11 mouse cellular contexts compared by ENCODE assay signal in genomic region chr8:124571732-124572429, GRCm38 (mm10). TPM values are rescaled to one million over a fixed set of nuclear protein-coding genes. Genes with fewer than 3 reads are reported as not detected.
DNase-seq lines count a peak whose midpoint lies in the region; ATAC-seq and TF ChIP-seq lines count a peak whose summit lies in the region.
"Had no signal": no experiment of that assay in that cellular context is flagged by ENCODE, and none has a peak within 500 bp of the region (broad histone marks: within the 10 kb centered on the region; RNA-seq: fewer than 3 reads in every experiment).

No protein-coding gene starts in this region.

- H3K4me3 ChIP-seq in cerebellum, adult 2 months (replicated peaks; ENCODE audit: insufficient read depth, low read depth, low read length): no peak overlapping the region
- H3K4me3 ChIP-seq in midbrain, postnatal 0 days (ENCODE audit: low read depth, low read length): no peak overlapping the region
- H3K4me3 ChIP-seq in midbrain, embryonic 16.5 days (ENCODE audit: low read depth, low read length): no peak overlapping the region
- no peak overlapping the region for H3K4me3 ChIP-seq in stomach, postnatal 0 days (ENCODE audit: low read depth, low read length)
- H3K4me3 ChIP-seq: neural tube, embryonic 12.5 days had no signal

- H3K27me3 ChIP-seq in cerebellum, adult 2 months (ENCODE audit: control insufficient read depth, insufficient read depth, low read length): no peaks in the 10 kb centered on the region
- 0 out of 2 replicates have a peak, but pooled peaks cover 3% of the 10 kb centered on the region for H3K27me3 ChIP-seq in midbrain, postnatal 0 days (ENCODE audit: insufficient read depth, low read length)
- peaks cover 3% of the 10 kb centered on the region; the same call in 1 of the 2 replicates for H3K27me3 ChIP-seq in midbrain, embryonic 16.5 days (ENCODE audit: control insufficient read depth, insufficient read depth, low read depth, low read length)
- no peaks in the 10 kb centered on the region for H3K27me3 ChIP-seq in stomach, postnatal 0 days (ENCODE audit: control insufficient read depth, insufficient read depth, low read length)
- H3K27me3 ChIP-seq: neural tube, embryonic 12.5 days had no signal

- H3K9ac ChIP-seq in midbrain, postnatal 0 days (replicated peaks; ENCODE audit: low read length, poor library complexity, severe bottlenecking): no peak overlapping the region
- H3K9ac ChIP-seq in midbrain, embryonic 16.5 days (ENCODE audit: low read depth, low read length): no peak overlapping the region
- H3K9ac ChIP-seq in stomach, postnatal 0 days (ENCODE audit: low read length): no peak overlapping the region
- H3K9ac ChIP-seq: neural tube, embryonic 12.5 days had no signal

- no peak for TF ChIP-seq POLR2A in cerebellum, adult 2 months (IDR thresholded peaks at IDR 0.05; ENCODE audit: borderline replicate concordance, insufficient read depth, low read length)

- ATAC-seq in midbrain, postnatal 0 days (ENCODE audit: low FRiP score): no peak
- no peak for ATAC-seq in midbrain, embryonic 16.5 days
- peak; percentile 41; the same call in 1 of the 2 replicates for ATAC-seq in stomach, postnatal 0 days (ENCODE audit: low FRiP score, low TSS enrichment)
- no peak for ATAC-seq in inflammation-experienced regulatory T-cells, adult 6 months
- ATAC-seq: activated CD4-positive, CD25-positive, alpha-beta regulatory T cell, adult 4 months had no signal

- peak overlapping the region; percentile 56 for H3K27ac ChIP-seq in cerebellum, adult 2 months (ENCODE audit: insufficient read depth, low read length)
- no peak overlapping the region for H3K27ac ChIP-seq in midbrain, postnatal 0 days (ENCODE audit: low read depth, low read length)
- H3K27ac ChIP-seq in midbrain, embryonic 16.5 days (ENCODE audit: low read length): no peak overlapping the region
- H3K27ac ChIP-seq in stomach, postnatal 0 days (replicated peaks): peak overlapping the region; percentile 85
- H3K27ac ChIP-seq: neural tube, embryonic 12.5 days had no signal

- no peaks in the 10 kb centered on the region for H3K36me3 ChIP-seq in midbrain, postnatal 0 days (ENCODE audit: insufficient read depth, low read length)
- no peaks in the 10 kb centered on the region for H3K36me3 ChIP-seq in midbrain, embryonic 16.5 days (ENCODE audit: control insufficient read depth, insufficient read depth, low read length)
- no peaks in the 10 kb centered on the region for H3K36me3 ChIP-seq in stomach, postnatal 0 days (ENCODE audit: control insufficient read depth, insufficient read depth, low read length)
- H3K36me3 ChIP-seq: neural tube, embryonic 12.5 days had no signal

- H3K4me1 ChIP-seq in cerebellum, adult 2 months (ENCODE audit: control insufficient read depth, insufficient read depth, low read length): peaks cover 41% of the 10 kb centered on the region
- no peaks in the 10 kb centered on the region for H3K4me1 ChIP-seq in midbrain, postnatal 0 days (ENCODE audit: insufficient read depth, low read length)
- no peaks in the 10 kb centered on the region; the same call in 1 of the 2 replicates for H3K4me1 ChIP-seq in midbrain, embryonic 16.5 days (ENCODE audit: control insufficient read depth, insufficient read depth, low read length)
- H3K4me1 ChIP-seq in stomach, postnatal 0 days (replicated peaks; ENCODE audit: control insufficient read depth, insufficient read depth): no peaks in the 10 kb centered on the region
- H3K4me1 ChIP-seq: neural tube, embryonic 12.5 days had no signal

- peak in 1 of 2 experiments; percentile 50 for DNase-seq in cerebellum, adult 2 months
- DNase-seq in cerebellum, postnatal 4 days (ENCODE audit: low spot score in 2 of 2): no peak
- peak; percentile 44 for DNase-seq in midbrain, postnatal 0 days (ENCODE audit: low spot score)
- peak; percentile 53 for DNase-seq in kidney, postnatal 14 days
- DNase-seq in stomach, postnatal 0 days (ENCODE audit: low spot score): peak; percentile 69
- DNase-seq in urinary bladder, adult 2 months (ENCODE audit: low spot score): no peak
- DNase-seq: gastrocnemius, postnatal 25 days had no signal

- 29% methylated on average over 8 of the region's 8 CpGs for WGBS in cerebellum, adult 2 months
- WGBS in midbrain, postnatal 0 days: 60% methylated on average over 8 of the region's 8 CpGs
- 70% methylated on average over 8 of the region's 8 CpGs for WGBS in midbrain, embryonic 16.5 days
- WGBS in stomach, postnatal 0 days: 47% methylated on average over 8 of the region's 8 CpGs

- no peak for TF ChIP-seq CTCF in cerebellum, adult 2 months (IDR thresholded peaks at IDR 0.05; ENCODE audit: borderline replicate concordance, insufficient read depth, low read depth, low read length)
- TF ChIP-seq CTCF in midbrain, postnatal 0 days (IDR thresholded peaks at IDR 0.05): no peak
- TF ChIP-seq CTCF in stomach, postnatal 0 days (IDR thresholded peaks at IDR 0.05; ENCODE audit: low read depth): no peak; the same call in 1 of the 2 replicates

- H3K9me3 ChIP-seq in midbrain, postnatal 0 days (ENCODE audit: low read length): no peaks in the 10 kb centered on the region
- H3K9me3 ChIP-seq in midbrain, embryonic 16.5 days (replicated peaks; ENCODE audit: control insufficient read depth, low read length, poor library complexity, severe bottlenecking): no peaks in the 10 kb centered on the region
- H3K9me3 ChIP-seq in stomach, postnatal 0 days (ENCODE audit: control insufficient read depth, low read length): no peaks in the 10 kb centered on the region
- H3K9me3 ChIP-seq: neural tube, embryonic 12.5 days had no signal

- TF ChIP-seq EP300 in stomach, postnatal 0 days (optimal IDR thresholded peaks at IDR 0.05): no peak

- H3K4me2 ChIP-seq in midbrain, postnatal 0 days (ENCODE audit: low read depth, low read length, poor library complexity, severe bottlenecking): no peak overlapping the region
- H3K4me2 ChIP-seq in midbrain, embryonic 16.5 days (ENCODE audit: low read length): no peak overlapping the region
- no peak overlapping the region for H3K4me2 ChIP-seq in stomach, postnatal 0 days (replicated peaks; ENCODE audit: low read depth)
- H3K4me2 ChIP-seq: neural tube, embryonic 12.5 days had no signal

RNA-seq across cellular contexts. Expression of gene Agt, which starts 2.4 kb away (rescaled TPM):
- polyA plus RNA-seq in cerebellum, adult 2 months (2012; rRNA removed): 125 and 129 TPM in 2 replicates
- total RNA-seq in midbrain, postnatal 0 days (2014; rRNA removed): 75.5 and 104 TPM in 2 replicates
- polyA plus RNA-seq in midbrain, postnatal 0 days (2015; fragmentation: Nextera tagmentation; extraction: Ambion mirVana): 65.9 and 83.6 TPM in 2 replicates
- 1.5 and 10.1 TPM in 2 replicates for polyA plus RNA-seq in midbrain, embryonic 16.5 days (2015; fragmentation: Nextera tagmentation; extraction: Ambion mirVana)
- polyA plus RNA-seq in stomach, postnatal 0 days (2015; fragmentation: Nextera tagmentation; extraction: Ambion mirVana): 42.8 and 44.5 TPM in 2 replicates
- polyA plus RNA-seq in inflammation-experienced regulatory T-cells, adult 6 months (2017; shearing (Covaris generic)): not detected
- polyA plus RNA-seq in urinary bladder, adult 2 months (2012; rRNA removed): 1.4 and 1.8 TPM in 2 replicates
- polyA plus RNA-seq: activated CD4-positive, CD25-positive, alpha-beta regulatory T cell, adult 4 months had no signal

RNA-seq across cellular contexts. Expression of gene Capn9, which starts 4.0 kb away (rescaled TPM):
- polyA plus RNA-seq in cerebellum, adult 2 months (2012; rRNA removed): 0.06 and 0.08 TPM in 2 replicates
- 0.27 TPM in 1 of 2 replicates, not detected in the other for total RNA-seq in midbrain, postnatal 0 days (2014; rRNA removed)
- polyA plus RNA-seq in midbrain, postnatal 0 days (2015; fragmentation: Nextera tagmentation; extraction: Ambion mirVana): 0.43 and 0.52 TPM in 2 replicates
- 0.17 and 0.20 TPM in 2 replicates for polyA plus RNA-seq in midbrain, embryonic 16.5 days (2015; fragmentation: Nextera tagmentation; extraction: Ambion mirVana)
- polyA plus RNA-seq in stomach, postnatal 0 days (2015; fragmentation: Nextera tagmentation; extraction: Ambion mirVana): 12.8 and 17.6 TPM in 2 replicates
- polyA plus RNA-seq in inflammation-experienced regulatory T-cells, adult 6 months (2017; shearing (Covaris generic)): not detected
- polyA plus RNA-seq in urinary bladder, adult 2 months (2012; rRNA removed): 0.04 TPM in 1 of 2 replicates, not detected in the other
- total RNA-seq: gastrocnemius, postnatal 25 days had no signal
- polyA plus RNA-seq: activated CD4-positive, CD25-positive, alpha-beta regulatory T cell, adult 4 months; neural tube, embryonic 12.5 days had no signal

RNA-seq across cellular contexts. Expression of gene Cog2, which starts 51.3 kb away (rescaled TPM):
- polyA plus RNA-seq in cerebellum, adult 2 months (2012; rRNA removed): 38.4 and 40.7 TPM in 2 replicates
- 26.2 and 26.7 TPM in 2 replicates for total RNA-seq in midbrain, postnatal 0 days (2014; rRNA removed)
- 15.8 and 18.8 TPM in 2 replicates for polyA plus RNA-seq in midbrain, postnatal 0 days (2015; fragmentation: Nextera tagmentation; extraction: Ambion mirVana)
- polyA plus RNA-seq in midbrain, embryonic 16.5 days (2015; fragmentation: Nextera tagmentation; extraction: Ambion mirVana): 33.0 and 34.5 TPM in 2 replicates
- 23.3 and 24.9 TPM in 2 replicates for polyA plus RNA-seq in stomach, postnatal 0 days (2015; fragmentation: Nextera tagmentation; extraction: Ambion mirVana)
- polyA plus RNA-seq in inflammation-experienced regulatory T-cells, adult 6 months (2017; shearing (Covaris generic)): 10 to 100 TPM; 41.3 to 44.4 (median 42.9) TPM
- 25.4 and 25.8 TPM in 2 replicates for polyA plus RNA-seq in urinary bladder, adult 2 months (2012; rRNA removed)

Comparison
In these comparisons a context has a peak if more than half of its experiments do, and no peak if none do; other contexts are left out.
1. DNase-seq: peak in midbrain, postnatal 0 days (single experiment), kidney, postnatal 14 days (single experiment) and stomach, postnatal 0 days (single experiment); none in cerebellum, postnatal 4 days (0 of 2) and urinary bladder, adult 2 months (single experiment).
2. H3K27ac ChIP-seq: peak in cerebellum, adult 2 months (single experiment) and stomach, postnatal 0 days (single experiment); none in midbrain, postnatal 0 days (single experiment) and midbrain, embryonic 16.5 days (single experiment).